Mouse (Mus musculus): ENCODE measurements around the gene Atp6v1a. TPM values are rescaled to one million over a fixed set of nuclear protein-coding genes. Genes with fewer than 3 reads are reported as not detected.
A peak's percentile ranks its signal among the peaks of the same experiment; 100 is the strongest.

Atp6v1a gene
- 1.7 and 4.1 TPM in 2 replicates for polyA plus RNA-seq (2012)

DNA sequence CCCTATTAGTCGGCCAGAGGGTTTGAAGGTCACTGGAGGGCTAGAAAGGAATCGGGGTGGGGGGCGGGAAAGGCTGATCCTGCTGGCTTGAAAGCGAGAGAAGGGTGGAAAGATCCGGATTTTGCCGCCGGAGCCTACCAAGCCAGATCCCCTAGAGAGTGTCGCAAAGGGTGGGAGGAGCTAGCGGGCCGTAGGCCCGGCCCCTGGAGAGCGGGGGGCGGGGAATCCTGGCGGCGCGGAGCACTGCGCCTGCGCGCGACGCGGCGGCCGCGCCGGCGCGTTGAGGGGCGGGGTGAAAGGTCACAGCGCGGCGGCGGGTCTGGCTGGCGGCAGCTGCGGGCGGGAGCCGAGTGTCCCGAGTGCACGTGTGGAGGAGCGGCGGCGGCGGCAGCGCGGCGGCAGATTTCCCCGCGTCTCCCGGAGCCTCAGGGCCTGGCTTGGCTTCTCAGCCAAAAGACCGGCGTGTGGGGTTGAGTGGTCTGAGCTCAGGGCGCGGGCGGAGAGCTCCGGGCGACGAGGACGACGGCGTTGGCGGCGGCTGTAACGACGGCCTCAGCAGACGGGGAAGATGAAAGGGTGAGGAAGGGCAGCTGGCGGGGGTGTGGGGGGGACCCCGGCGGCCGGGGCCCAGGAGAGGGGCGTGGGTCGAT, at the start of gene Atp6v1a, which contains the start of gene Naa50:
Atp6v1a (minus strand) TSS at position 170 of the 650 bp plus-strand sequence.
Naa50 (plus strand) TSS at position 295 of the 650 bp plus-strand sequence.
- no peak for TF ChIP-seq GATA1 (IDR thresholded peaks at IDR 0.05; ENCODE audit: low read length)

DNA sequence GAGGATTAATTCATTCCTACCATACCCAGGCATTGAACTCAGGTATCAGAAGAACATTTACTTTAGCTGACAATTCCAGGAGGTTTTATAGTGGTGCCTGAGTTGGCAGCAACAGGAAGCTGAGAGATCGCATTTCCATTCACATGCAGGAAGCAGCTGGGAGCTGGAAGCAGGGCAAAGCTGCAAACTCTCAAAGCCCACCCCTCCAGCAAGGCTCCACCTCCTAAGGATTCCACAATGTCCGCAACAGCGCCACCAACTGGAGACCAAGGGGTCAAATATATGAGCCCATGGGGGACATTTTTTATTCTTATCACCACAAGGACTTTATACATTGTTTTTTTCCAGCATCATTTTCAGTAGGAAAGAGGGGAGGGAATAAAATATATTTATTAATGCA, 49.3 kb upstream of the Atp6v1a start:
- TF ChIP-seq GATA1 (IDR thresholded peaks at IDR 0.05; ENCODE audit: low read length), result no peak

DNA sequence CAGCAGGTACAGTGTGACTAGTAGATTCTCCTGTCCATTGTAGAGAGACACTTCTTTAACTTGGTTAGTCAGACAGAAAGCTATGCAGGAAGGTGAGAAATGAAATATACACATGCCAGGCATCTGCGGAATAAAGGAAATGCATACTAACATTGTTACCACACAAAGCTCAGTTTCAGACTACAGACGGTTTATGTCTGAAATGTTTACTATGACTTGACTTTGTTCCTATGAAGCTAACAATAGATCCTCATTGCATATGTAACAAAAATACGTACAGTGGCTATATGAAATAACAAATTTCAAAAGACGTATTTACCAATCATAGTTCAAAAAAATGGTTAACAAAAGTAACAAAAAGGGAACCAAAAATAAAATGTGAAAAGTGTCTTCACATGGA, 47.7 kb upstream of the Atp6v1a start:
- no peak for TF ChIP-seq GATA1 (IDR thresholded peaks at IDR 0.05; ENCODE audit: low read length)

DNA sequence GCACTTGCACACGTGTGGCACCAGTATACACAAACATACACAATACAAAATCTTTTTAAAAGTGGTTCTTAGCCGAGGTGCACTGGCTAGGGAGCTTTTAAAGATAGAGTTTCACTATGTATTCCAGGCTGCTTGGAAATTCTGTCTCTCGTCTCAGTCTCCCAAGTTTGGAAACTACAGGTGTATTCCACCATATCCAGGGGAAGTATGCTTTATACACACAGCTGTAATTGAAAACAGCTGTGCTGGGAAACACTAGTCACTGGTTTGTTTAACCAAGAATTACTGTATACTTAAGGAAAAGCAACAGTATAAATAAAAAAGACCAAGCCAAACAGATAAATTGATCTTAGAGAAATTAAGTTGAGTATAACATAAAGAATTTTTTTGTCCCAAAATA, 45.3 kb upstream of the Atp6v1a start:
- no peak for TF ChIP-seq GATA1 (IDR thresholded peaks at IDR 0.05; ENCODE audit: low read length)

DNA sequence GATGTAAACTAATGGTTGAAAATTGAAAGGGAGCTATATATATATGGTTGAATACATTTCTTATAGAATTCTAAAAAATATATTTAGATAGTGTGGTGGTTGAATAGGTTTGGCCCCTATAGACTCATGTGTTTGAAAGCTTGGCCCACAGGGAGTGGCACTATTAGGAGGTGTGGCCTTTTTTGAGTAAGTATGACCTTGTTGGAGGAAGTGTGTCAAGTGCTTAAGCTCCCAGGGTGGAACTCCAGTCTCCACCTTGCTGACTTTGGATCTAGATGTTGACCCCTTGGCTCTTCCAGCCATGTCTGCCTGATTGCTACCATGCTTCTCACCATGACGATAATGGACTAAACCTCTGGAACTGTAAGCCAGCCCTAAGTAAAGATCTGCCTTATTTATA, 43.1 kb upstream of the Atp6v1a start:
- TF ChIP-seq GATA1 (IDR thresholded peaks at IDR 0.05; ENCODE audit: low read length), result no peak

DNA sequence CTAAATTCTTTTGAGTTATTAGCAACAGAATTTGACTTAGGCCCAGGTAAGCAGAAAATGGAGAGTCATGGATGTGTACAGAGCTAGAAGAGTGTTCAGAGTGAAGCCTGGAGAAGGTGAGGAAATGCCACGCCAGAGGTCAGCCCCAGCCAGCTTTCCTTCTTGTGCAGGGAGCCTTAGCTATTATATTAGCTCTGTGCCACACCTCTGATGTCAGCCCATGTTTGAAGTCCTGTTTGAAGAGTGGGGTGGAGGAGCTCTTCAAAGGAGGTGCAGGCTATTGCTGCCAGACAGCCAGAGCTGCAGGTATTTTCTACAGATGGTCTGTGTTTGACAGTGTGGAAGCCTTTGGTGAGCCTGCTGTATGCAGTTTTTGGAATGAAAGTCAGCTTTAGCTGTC, 39.0 kb upstream of the Atp6v1a start:
- TF ChIP-seq GATA1 (IDR thresholded peaks at IDR 0.05; ENCODE audit: low read length), result no peak

DNA sequence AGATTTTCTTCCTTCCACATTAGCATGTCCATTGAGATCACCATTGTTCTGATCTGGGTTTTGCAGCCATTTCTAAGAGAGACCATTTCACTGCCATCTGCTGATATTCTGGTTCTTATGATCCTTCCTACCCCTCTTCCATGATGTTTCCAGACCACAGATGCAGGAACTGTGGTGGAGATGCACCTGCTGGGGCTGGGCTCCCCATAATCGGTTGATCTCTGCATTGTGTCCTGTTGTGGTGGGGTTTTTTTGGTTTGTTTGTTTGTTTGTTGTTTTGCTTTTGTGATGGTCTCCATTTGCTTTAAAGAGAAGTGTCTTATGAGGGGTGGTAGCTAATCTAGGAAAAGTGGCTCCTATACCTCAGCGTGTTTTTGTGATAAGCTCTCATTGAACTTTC, 37.0 kb upstream of the Atp6v1a start:
- no peak for TF ChIP-seq GATA1 (IDR thresholded peaks at IDR 0.05; ENCODE audit: low read length)

DNA sequence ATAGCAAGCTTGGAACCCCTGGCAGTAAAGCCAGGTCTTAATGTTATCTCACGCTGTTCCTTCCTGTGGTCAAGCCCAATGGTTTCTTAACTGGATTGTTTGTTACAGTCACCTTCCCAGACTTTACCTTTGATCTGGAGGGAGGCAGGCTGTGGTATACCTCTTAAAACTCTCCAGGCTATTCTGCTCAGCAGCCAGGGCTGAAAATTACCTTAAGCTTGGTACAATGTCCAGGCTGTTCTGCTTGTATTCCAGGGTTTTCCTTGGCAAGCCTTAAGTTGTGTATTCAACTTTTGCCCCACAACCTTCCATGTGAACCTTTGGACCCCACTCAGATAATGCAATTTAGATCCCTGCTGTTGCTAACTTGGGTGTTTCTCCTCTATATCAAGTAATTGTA, 35.5 kb upstream of the Atp6v1a start:
- no peak for TF ChIP-seq GATA1 (IDR thresholded peaks at IDR 0.05; ENCODE audit: low read length)

DNA sequence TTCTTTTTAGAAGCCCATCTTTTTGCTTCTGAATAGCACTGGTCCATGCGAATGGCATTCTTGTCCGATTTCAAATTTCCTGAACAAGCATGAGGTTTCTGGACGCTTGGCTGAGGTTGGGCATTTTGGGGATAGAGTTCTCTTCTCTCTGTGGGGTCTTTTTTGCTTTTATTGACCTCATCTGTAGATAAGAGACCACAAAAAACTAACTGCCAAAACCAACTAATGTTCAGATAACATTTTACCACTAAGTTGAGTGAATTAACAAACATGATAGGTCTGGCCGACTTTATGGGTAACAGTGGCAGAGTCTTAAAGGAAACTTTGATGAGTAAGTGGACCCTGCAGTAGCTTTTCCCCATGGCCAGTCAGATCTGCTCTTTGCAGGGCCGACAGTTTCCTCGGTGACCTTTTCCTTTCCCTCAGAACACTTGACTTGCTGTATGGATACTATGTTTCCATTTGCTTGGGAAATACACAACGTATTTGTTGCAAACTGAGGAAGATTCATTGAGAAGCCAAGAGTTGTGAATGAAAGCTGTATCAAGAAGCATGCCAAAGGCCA, 34.5 kb upstream of the Atp6v1a start:
- peak; percentile 48 for TF ChIP-seq GATA1 (IDR thresholded peaks at IDR 0.05; ENCODE audit: low read length)

DNA sequence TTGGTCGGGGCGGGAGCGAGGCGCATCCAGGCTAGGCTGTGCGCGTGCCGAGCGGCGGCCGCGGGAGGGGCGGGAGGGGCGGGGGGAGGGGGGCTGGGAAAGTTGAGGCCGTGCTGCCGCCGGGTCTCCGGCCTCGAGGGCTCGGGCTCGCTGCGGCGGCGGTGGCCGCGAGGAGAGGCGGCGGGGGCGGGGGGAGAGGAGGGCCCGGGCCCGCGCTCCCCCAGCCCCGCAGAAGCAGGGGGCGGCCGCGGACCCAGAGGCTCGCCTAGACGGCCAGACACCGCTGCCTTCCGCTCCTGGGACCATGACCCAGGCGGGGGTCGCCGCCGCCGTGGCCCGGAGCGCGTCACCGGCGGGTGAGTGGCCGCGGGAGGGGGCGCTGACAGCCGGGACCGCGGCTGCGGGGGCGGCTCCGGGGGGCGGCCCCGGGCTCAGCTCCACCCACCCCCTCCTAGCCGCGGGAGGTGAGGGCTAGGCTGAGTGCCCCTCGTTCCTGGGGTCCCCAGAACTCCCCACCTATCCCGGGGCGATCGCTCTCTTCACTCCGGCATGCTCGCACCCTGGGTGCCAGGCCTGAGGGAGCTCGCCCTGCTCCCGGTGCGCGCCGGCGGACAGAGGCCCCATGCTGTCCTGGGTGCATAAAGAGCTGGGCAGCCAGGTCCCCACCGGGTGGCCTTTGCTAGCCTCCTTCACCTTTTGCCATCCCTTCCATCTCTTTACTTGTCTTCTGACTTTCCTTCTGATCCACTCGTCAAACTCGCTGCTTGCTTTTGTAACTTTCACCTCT, 33.8 kb upstream of the Atp6v1a start, which contains the start of gene Usf3:
Usf3 (plus strand) TSS at position 92 of the 787 bp plus-strand sequence.
- no peak for TF ChIP-seq GATA1 (IDR thresholded peaks at IDR 0.05; ENCODE audit: low read length)

DNA sequence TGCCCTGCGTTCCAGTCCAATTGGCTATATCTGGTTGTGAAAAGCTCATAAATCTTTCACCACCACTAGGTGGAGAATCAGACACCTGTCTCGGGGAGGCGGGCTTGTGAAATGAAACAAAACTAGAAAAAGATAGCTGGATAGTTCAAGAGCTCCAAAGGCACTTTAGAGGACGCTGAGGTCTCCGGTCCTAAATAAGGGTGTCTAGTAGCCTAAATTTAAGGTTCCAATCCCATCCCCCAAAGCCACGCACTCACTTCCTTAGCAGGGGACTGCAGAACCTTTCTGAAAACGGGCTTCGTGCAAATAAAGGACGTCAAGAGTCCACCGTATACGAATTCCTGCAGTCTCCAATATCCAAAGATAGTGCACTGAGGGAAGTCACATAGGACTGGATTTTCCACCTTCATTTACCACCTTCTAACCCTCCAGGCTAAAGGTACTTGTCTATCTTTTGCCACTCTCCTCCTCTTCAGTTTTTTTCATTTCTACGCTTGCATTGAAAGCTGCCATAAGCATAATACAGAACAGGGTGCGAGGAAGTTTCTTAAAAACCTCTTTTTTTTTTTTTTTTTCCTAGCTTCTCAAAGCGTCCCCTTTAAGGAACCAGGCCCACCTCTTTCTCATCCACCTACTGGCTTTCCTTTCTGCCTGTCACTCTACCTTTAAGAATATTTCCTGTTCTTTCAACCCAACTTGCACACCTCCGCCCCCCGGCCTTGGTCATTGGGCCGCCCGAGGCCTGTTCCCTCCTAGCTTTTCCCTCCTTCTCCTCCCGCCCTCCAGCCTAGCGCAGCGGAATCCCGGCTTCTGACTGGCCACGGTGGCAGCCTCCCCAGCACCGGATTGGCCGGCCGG, 33.0 kb upstream of the Atp6v1a start:
- no peak for TF ChIP-seq GATA1 (IDR thresholded peaks at IDR 0.05; ENCODE audit: low read length)

DNA sequence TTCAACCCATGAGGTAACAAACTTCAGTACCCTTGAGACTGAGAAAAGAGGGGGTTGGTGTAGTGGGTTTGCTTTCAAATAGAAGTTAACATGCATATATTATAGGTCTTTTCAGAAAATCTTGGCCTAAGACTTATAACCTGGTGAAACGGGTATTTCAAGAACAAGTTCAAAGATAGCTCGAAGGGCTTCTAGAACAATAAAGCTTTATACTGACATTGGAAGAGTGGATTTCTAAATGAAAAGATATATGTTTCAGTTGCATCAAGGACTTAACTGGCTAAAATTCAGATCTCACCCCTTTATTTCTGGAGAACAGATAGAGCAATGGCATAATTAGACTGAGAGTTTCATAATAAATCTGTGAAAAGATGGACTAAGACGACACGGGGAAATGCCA, 29.5 kb upstream of the Atp6v1a start:
- no peak for TF ChIP-seq GATA1 (IDR thresholded peaks at IDR 0.05; ENCODE audit: low read length)

DNA sequence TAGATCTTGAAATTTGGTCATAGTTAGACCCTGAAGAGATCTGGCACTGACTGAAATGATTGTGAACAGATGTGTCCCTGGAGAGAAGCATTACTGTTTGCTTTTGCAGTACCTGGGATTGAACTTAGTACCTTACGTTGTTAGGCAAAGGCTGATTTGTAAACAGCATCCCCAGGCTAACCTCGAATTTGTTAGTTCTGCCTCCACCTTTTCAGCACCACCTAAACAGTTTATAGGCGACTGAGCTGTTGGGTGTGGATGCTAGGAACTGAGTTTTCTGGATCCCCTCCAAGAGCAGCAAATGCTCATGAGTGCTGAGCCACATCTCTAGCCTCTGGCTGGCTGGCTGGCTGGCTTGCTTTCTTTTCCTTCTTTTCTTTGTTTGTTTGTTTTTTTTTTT, 25.7 kb upstream of the Atp6v1a start:
- no peak for TF ChIP-seq GATA1 (IDR thresholded peaks at IDR 0.05; ENCODE audit: low read length)

DNA sequence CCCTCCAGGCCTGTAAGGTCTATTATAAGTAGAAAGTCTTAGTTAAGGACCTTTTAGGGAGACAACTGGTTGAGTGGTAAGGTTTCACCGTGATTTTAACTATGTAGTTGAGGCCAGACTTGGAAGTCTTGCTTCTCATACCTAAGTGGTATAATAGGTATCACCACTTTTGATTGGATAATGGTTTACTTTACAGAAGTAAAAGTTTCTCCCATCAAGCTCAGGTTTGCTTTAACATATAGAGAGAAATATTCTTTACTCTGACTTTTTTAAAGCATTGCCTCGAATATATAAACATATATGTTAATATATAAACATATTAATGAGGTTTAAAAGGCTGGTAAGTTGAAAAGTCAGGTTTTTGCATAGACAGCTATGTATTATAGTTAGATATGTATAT, 24.3 kb upstream of the Atp6v1a start:
- TF ChIP-seq GATA1 (IDR thresholded peaks at IDR 0.05; ENCODE audit: low read length), result no peak

DNA sequence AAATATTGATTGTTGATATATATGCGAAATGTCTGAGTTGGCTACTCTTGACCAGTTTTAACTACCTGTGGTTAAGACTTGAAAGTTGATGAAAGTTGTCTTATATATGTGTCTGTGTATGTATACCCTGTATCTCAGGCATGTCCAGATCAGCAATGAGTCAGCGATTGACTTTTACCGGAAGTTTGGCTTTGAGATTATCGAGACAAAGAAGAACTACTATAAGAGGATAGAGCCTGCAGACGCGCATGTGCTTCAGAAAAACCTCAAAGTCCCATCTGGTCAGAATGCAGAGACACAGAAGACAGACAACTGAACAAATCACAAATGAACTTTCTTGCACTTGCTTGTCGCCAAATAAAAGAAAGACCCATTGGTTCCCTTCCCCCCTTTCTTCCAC, 19.8 kb upstream of the Atp6v1a start:
- TF ChIP-seq GATA1 (IDR thresholded peaks at IDR 0.05; ENCODE audit: low read length), result peak; percentile 76

Data from G1E-ER4 (cell line).